Mouse (Mus musculus) ES-E14 (cell line): ENCODE measurements around the gene Pck1.

Source experiments
- HCFC1 ChIP-seq: IDR thresholded peaks from 2 replicates; pipeline ENCODE4 v1.6.1; 2012; ENCODE audit warnings: low read length, inconsistent platforms, borderline replicate concordance; ENCODE audit not compliant: insufficient read depth
- MAFK ChIP-seq: IDR thresholded peaks from 2 replicates; pipeline ENCODE4 v1.6.1; 2014; ENCODE audit warnings: mild to moderate bottlenecking, low read depth, low read length, inconsistent platforms; ENCODE audit not compliant: insufficient read depth

GRCm38 (mm10) chr2:173106409-173106808 lies 46.4 kb upstream of the Pck1 start:
- TF ChIP-seq MAFK (no peak), HCFC1 (no peak)
